Mouse (Mus musculus): Measurements from ENCODE around the gene Maged1.
"Not testable (repeated sequence)": the region's sequence is repeated elsewhere in the genome, so short reads cannot be mapped to it uniquely, and the experiment has no call there.

Maged1 gene

DNA sequence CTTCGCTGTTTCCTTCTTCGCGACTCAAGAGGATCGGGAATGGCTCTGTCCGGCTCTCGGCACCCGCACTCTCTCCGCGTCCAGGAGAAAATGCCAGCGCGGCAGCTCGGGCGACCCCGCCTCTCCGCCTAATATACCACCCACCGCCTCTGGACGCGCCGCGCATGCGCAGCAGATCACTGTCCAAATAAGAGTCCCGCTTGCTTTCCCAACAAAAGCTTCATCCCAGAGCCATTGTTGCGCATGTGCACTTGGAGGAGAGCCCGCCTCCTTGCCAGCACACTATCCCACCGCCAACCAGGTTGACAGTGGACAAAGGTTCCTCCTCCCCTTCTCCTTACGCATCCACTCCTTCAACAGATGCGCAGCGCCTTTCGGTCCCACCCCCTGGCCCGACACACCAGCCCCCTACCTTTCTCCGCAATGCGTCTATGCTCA is at the start of gene Maged1:
Gene Maged1, minus strand, starts transcription at position 226 of the 438 bp plus-strand sequence.
- in situ Hi-C loops (cut with MboI; ENCODE audit: low sequenced_read_pairs) = no loop called here

DNA sequence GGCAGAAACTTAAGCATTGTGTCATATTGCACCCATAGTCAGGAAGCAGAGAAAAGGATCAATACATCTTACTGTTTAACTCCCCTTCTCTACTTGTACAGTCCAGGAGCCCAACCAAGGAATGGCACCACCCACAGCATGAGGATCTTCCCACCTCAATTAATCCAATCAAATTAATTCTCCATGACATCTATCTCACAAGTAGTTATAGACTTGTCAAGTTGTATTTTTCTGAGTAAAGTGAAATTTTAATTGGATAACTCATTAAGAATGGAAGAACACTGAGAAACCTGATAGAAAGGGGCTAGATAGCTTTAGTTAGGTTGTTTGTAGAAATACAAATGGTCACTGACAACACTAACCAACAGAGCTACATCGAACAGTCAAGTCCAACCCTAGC is 38.3 kb upstream of the Maged1 start:
- in situ Hi-C loops (cut with MboI; ENCODE audit: low sequenced_read_pairs) = no loop called here

DNA sequence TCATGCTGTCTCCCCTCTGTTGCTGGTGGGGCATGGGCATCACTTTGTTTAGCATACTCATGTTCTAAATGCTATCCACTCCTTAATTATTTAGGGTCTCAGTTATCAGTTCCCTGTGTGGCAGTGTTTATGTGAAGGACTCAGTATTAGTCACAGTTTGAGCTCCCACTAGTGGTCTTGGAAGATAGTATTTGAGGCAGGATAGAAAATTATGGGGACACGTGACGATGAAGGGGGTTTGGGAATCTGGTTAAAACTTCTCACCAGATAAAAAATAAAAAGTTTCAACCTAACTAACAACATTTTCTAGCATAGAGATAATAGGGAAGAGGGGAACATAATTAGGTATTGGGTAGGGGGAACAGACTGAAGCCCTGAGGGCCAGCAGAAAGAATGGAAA is 22.8 kb upstream of the Maged1 start:
- in situ Hi-C loops (cut with MboI; ENCODE audit: low sequenced_read_pairs) = no loop called here

DNA sequence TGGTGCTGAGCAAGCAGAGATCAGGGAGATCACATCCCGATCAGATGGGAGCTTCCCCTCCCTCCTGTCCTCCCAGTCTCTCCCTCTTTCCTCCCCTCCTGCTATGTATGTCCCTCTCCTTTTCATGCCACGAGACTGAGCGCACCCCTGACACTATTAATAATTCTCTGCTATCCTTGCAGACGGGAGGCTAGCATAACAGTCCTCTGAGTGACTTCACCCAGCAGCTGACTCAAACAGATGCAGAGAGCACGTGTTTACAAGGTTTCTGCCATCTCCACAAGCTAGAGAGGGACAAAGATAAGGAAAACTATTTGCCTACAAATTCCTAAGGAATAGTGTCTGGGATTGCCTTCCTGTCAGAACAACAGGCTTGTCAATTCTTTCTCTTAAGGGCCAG is 20.4 kb upstream of the Maged1 start:
- in situ Hi-C loops (cut with MboI; ENCODE audit: low sequenced_read_pairs) = no loop called here

DNA sequence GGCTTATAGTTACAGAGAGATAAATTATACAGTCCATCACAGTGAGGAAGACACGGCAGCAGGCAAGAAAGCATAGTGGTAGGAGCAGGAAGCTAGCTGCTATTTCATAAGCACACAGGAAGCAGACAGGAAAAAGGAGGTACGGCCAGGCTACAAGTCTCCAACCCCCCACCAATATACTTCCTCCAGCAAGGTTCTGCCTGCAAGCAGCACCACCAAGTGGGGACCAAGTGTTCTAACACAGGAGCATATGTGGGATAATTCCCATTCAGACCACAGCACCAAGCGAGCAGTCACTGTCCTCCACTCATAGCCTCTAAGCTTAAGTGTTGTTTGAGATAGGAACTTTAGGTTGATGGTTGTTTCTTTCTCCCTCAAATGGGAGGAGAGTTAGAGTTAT is 6.3 kb upstream of the Maged1 start:
- in situ Hi-C loops (cut with MboI; ENCODE audit: low sequenced_read_pairs) = no loop called here

DNA sequence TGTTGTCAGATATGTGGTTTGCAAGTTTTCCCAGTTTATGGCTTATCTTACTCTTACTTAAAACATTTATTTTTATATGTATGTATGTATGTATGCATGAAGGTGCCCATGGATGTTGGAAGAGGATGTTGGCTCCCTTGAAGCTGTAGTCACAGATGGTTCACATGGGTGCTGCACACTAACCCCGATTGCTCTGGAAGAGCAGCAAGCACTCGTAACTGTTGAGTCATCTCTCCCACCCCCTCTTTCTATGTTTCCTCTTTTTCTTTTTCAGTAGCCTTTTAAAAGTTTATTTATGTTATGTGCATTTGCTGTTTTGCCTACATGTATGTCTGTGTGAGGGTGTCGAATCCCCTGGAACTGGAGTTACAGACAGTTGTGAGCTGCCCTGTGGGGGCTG is 4.0 kb upstream of the Maged1 start:
- in situ Hi-C loops (cut with MboI; ENCODE audit: low sequenced_read_pairs) = no loop called here

DNA sequence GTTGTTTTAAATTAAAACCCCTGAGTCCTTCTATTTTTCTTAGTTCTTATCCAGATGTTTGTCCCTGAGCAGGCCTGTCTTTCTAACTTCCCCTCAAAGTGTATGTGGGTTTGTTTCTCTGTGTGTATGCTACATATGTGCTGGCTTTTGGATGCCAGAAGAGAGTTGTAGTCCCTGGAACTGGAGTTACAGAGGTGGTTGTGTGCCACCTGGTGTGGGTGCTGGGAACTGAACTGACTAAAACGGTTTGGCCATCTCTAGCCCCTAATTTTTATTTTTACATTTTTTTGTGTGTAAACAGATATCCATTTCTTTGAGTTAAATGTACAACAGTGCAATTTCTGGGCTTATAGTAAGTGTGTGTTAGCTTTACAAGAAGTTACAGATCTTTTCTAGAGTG is 3.0 kb upstream of the Maged1 start:
- in situ Hi-C loops (cut with MboI; ENCODE audit: low sequenced_read_pairs) = no loop called here

DNA sequence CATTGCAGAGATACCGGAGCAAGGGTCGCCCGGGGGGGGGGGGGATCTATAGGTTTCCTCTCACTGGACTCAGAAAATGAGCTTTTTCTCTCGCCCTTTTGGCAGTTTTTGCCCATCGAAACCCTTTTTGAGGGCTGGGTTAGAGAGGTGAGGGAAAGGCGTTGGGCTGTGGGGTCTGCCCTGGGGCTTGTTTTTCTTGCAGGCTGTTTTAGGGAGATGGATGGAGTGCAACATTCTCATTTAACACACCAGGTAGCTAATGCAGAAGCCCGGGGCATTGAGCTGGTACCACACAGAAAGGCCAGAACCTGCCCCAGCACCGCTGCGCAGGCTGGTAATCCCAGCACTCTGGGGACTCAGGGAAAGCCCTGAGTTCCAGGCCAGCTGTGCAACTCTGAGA is 593 bp upstream of the Maged1 start:
- in situ Hi-C loops (cut with MboI; ENCODE audit: low sequenced_read_pairs) = no loop called here

DNA sequence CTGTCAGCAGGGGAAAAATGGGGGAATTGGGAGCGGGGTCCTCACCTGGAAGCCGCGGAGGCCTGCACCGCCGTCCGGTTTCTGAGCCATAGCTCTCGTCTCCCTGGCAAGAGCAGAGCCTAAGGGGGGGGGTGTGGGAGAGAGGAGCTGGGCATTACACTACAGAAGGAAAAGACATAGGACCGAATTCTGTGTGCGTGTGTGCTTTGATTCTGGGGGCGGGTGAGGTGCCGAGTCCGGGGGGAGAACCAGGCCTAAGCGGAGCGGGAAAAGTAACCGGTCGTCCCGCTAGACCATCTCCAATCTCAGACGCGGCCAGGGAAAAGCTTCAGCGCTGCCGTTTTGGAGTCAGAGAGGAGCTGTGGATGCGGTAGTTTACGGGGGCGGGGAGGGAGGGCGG is 737 bp downstream of the Maged1 start:
- in situ Hi-C loops (cut with MboI; ENCODE audit: low sequenced_read_pairs) = no loop called here

DNA sequence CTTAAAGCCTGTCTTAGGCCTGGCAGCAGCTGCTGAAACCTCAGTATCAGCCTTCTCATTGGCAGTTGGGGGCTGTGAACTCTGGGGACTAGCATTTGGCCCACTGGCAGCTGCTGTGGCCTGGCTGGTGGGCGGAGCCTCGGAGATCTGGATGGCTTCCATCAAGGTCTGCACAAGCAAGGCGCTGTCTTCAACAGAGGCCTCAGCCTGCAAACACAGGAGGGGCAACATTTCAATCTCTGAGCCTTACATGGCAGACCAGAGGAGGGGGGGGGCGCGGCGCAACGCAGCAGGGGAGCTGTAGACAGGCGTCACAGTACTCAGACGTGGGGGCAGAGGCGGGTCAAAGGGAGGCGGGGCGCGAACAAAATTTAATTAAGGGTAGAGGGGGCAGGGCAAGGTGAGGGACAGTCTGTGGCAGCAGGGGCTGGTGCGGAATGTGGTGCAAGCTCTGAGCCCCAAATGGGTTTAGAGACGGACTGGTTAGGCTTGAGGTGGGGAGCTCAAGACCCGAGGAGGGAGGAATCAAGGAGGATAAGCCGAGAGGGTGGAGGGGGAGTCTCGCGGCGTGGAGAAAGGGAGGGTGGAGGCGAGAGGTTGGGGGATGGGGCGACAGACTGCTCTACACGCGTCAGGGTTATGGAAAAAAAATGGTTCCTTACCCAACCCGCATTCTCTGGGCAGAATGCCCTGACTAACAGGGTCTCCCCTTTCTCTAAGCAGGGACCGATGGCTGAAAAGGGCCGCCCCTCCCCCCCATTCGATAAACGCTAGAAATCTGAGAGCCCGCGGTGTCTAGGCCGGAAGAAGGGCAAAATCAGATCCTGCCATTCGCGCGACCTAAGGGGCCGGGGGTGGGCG is 1.4 kb downstream of the Maged1 start:
- in situ Hi-C loops (cut with MboI; ENCODE audit: low sequenced_read_pairs) = no loop called here

DNA sequence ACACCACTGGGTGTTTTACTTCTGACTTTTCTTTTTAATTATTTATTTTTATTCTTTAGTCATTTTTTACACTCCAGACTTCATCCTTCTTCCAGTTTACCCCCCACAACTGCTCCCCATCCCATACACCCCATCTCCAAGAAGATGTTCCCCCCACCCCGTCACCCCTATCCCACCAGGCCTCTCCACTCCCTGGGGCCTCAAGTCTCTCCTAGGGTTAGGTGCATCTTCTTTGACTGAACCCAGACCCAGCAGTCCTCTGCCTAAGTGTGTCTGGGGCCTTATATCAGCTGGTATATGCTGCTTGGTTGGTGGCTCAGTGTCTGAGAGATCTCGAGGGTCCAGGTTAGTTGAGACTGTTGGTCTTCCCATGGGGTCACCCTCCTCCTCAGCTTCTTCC is 7.6 kb downstream of the Maged1 start:
- in situ Hi-C loops (cut with MboI; ENCODE audit: low sequenced_read_pairs) = no loop called here

DNA sequence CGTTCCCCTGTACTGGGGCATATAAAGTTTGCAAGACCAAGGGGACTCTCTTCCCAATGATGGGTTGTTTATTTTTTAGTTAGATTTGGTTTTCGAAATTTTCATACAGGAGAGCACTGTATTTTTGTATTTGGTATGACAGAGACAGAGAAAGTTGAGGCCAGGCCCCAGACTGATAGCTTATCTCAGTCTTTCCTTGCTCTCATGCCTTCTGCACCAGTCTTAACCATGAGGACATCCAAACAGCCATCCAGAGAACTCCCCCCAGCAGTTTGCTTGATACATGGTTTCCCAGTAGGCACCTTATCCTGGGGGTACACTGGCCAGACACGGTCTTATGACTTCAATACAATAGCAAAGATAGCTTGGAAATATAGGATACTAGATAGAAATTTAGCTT is 11.6 kb downstream of the Maged1 start:
- in situ Hi-C loops (cut with MboI; ENCODE audit: low sequenced_read_pairs) = no loop called here

DNA sequence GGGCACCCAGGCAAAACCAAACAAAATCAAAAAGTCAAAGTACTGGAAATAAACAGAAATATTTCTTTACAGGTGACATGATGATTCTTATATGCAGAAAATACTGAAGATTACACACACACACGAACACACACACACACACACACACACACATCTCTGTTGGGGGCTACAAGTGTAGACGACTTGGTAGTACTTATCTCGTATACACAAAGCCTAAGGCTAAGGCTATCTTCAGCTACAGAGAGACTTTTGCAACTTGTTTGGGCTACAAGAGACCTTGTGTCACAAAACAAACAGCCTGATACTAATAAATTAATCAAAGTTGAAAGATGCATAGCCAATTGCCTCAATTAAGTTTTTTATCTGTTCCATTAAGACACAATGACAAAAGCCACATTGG is 19.8 kb downstream of the Maged1 start:
- in situ Hi-C loops (cut with MboI; ENCODE audit: low sequenced_read_pairs) = no loop called here

DNA sequence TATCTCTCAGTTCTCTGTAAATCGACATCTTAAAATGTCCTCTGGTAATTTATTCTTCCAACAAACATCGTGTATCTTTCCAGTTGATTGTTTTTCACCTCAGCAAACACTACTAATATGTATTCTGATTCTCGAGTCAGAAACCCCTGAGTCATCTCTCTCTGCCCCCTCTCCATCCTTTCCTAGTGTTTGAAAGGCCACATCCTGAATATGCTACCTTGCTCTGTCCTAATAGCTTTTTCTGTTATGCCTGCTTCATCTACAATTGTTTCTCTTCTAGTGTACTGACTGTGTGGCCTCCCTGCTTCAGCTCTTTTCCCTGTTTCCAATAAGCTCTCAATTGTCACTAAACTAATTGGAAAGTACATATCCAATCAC is 33.5 kb downstream of the Maged1 start:
- in situ Hi-C loops (cut with MboI; ENCODE audit: low sequenced_read_pairs) = no loop called here

DNA sequence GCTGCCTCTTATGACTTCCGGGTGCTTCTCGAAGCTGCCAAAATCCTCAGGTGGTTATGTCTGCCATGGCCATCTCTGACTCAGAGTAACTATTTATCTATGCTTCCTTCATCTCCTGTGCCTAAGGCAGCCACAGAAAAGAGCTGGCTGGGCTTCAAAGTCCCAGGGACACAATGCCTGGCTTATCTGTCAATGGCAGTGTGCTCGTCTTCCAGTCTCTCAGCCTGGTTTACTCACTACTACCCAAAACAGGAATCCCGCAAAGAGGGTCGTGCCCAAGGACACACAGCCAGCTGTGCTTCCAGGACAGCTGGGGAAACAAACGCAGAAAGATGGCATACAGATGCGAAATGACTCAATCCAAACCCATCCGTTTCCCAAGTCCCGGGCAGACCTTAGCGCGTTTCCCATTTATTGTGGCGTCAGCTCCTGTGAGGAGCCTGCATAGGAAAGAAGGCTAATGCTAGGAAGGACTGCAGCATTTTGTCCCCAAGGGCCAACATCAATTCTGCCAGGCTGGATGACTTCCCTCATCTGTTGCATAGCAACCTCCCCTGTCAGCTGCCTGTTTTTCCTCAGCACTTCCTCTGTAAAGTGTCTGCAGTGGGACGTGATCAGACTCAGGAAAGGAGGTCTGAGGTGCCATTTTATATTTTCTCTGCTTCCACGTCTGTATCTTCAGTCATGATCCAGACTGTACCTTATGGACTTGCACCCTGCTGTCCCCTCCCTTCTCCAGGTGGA is 34.1 kb downstream of the Maged1 start:
- in situ Hi-C loops (cut with MboI; ENCODE audit: low sequenced_read_pairs) = not testable (repeated sequence)

DNA sequence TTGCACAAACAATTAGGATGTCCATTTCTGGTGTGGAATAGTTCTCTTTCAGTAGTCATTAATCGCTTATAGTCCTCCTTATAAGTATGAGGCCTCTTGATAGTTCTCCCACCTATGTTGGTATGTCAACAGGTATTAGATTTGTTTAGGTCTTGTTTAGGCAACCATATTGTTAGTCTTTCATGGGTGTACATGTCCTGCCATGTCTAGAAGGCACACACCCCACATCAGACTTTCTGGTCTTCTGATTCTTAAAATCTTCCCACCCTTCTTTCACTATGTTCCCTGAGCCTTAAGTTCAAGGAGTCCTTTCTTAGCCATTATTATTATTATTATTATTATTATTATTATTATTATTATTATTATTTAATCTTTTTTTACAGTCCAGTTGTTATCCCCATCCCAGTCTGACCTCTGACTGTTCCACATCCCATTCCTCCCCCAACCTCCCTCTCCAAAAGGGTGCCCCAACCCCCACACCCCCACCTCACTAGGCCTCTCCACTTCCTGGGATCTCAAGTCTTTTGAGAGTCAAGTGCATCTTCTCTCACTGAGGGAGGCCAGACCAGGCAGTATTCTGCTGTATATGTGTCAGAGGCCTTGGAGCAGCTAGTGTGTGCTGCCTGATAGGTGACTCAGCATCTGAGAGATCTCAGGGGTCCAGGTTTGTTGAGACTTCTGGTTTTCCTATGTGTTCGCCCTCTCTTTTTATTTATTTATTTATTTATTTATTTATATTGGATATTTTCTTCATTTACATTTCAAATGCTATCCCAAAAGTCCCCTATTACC is 55.7 kb downstream of the Maged1 start:
- in situ Hi-C loops (cut with MboI; ENCODE audit: low sequenced_read_pairs) = no loop called here
